Comparison of ENCODE assay signal across 8 mouse cellular contexts in genomic region chr7:67373584-67373960, GRCm38 (mm10). TPM values are rescaled to one million over a fixed set of nuclear protein-coding genes. Genes with fewer than 3 reads are reported as not detected.
DNase-seq lines count a peak whose midpoint lies in the region; ATAC-seq and TF ChIP-seq lines count a peak whose summit lies in the region.

No protein-coding gene starts in this region.

- DNase-seq in layer of hippocampus, adult 2 months (ENCODE audit: low spot score in 2 of 2): no peak
- DNase-seq in layer of hippocampus, postnatal 14 days (ENCODE audit: low spot score in 2 of 2): no peak
- peak; percentile 24 for DNase-seq in embryonic facial prominence, embryonic 11.5 days (ENCODE audit: low spot score)
- DNase-seq in intestine, embryonic 14.5 days (ENCODE audit: low spot score): no peak
- peak; percentile 20 for DNase-seq in neural tube, embryonic 10.5 days (ENCODE audit: extremely low spot score, low spot score)
- DNase-seq in urinary bladder, adult 2 months (ENCODE audit: low spot score): no peak
- no peak for DNase-seq in gastrocnemius, postnatal 10 days
- DNase-seq in MN1 (ENCODE audit: low spot score): no peak

- H3K27me3 ChIP-seq in embryonic facial prominence, embryonic 11.5 days (ENCODE audit: control insufficient read depth, insufficient read depth, low read length): no peaks in the 10 kb centered on the region
- H3K27me3 ChIP-seq in intestine, embryonic 14.5 days (replicated peaks; ENCODE audit: control insufficient read depth, insufficient read depth, low read length): no peaks in the 10 kb centered on the region

- no peaks in the 10 kb centered on the region for H3K36me3 ChIP-seq in embryonic facial prominence, embryonic 11.5 days (replicated peaks; ENCODE audit: control insufficient read depth, insufficient read depth, low read depth, low read length)
- H3K36me3 ChIP-seq in intestine, embryonic 14.5 days (ENCODE audit: control insufficient read depth, insufficient read depth, low read length): no peaks in the 10 kb centered on the region

- peak overlapping the region; percentile 100 for H3K27ac ChIP-seq in layer of hippocampus, adult 2 months
- H3K27ac ChIP-seq in embryonic facial prominence, embryonic 11.5 days (replicated peaks; ENCODE audit: low read depth, low read length): peak overlapping the region; percentile 97
- H3K27ac ChIP-seq in intestine, embryonic 14.5 days (ENCODE audit: low read depth): peak overlapping the region; percentile 99

- H3K4me3 ChIP-seq in layer of hippocampus, adult 2 months: peak overlapping the region; percentile 89
- H3K4me3 ChIP-seq in embryonic facial prominence, embryonic 11.5 days (ENCODE audit: low read depth, low read length): peak overlapping the region; percentile 80
- H3K4me3 ChIP-seq in intestine, embryonic 14.5 days (ENCODE audit: low read depth, low read length): peak overlapping the region; percentile 83

- peak overlapping the region; percentile 99 for H3K9ac ChIP-seq in embryonic facial prominence, embryonic 11.5 days (replicated peaks; ENCODE audit: low read length)
- peak overlapping the region; percentile 97 for H3K9ac ChIP-seq in intestine, embryonic 14.5 days (ENCODE audit: low read length)

- no peak for TF ChIP-seq CTCF in layer of hippocampus, adult 2 months (conservative IDR thresholded peaks at IDR 0.05)

- WGBS in embryonic facial prominence, embryonic 11.5 days: 27% methylated on average over 6 of the region's 6 CpGs
- 32% methylated on average over 6 of the region's 6 CpGs for WGBS in intestine, embryonic 14.5 days

- no peaks in the 10 kb centered on the region for H3K9me3 ChIP-seq in embryonic facial prominence, embryonic 11.5 days (replicated peaks; ENCODE audit: control insufficient read depth, low read length)
- H3K9me3 ChIP-seq in intestine, embryonic 14.5 days (ENCODE audit: control insufficient read depth, low read length): no peaks in the 10 kb centered on the region

- ATAC-seq in embryonic facial prominence, embryonic 11.5 days (replicated peaks; ENCODE audit: insufficient number of reproducible peaks, low FRiP score, low TSS enrichment, low read depth): no peak
- ATAC-seq in intestine, embryonic 14.5 days (replicated peaks; ENCODE audit: low FRiP score, low TSS enrichment, low read depth): 0 out of 2 replicates have a peak, but pooled peaks have one; percentile 11

- peak overlapping the region; percentile 98 for H3K4me2 ChIP-seq in embryonic facial prominence, embryonic 11.5 days (ENCODE audit: low read depth, low read length)
- peak overlapping the region; percentile 87 for H3K4me2 ChIP-seq in intestine, embryonic 14.5 days (ENCODE audit: low read length)

- no peaks in the 10 kb centered on the region for H3K4me1 ChIP-seq in embryonic facial prominence, embryonic 11.5 days (ENCODE audit: control insufficient read depth, insufficient read depth, low read length)
- 0 out of 2 replicates have a peak, but pooled peaks cover 10% of the 10 kb centered on the region for H3K4me1 ChIP-seq in intestine, embryonic 14.5 days (replicated peaks; ENCODE audit: control insufficient read depth, insufficient read depth, low read length)

RNA-seq across cellular contexts. Expression of gene Mef2a, which starts 0.9 kb away (rescaled TPM):
- total RNA-seq in layer of hippocampus, adult 2 months (2021): 100 to 1,000 TPM; 151 to 157 TPM
- 100 to 1,000 TPM; 143 to 146 TPM for total RNA-seq in layer of hippocampus, postnatal 14 days (2021)
- 23.3 and 29.4 TPM in 2 replicates for polyA plus RNA-seq in embryonic facial prominence, embryonic 11.5 days (2014; fragmentation: Nextera tagmentation; extraction: Ambion mirVana)
- polyA plus RNA-seq in intestine, embryonic 14.5 days (2014; fragmentation: Nextera tagmentation; extraction: Ambion mirVana): 35.3 and 38.3 TPM in 2 replicates
- 43.4 and 49.6 TPM in 2 replicates for polyA plus RNA-seq in urinary bladder, adult 2 months (2012; rRNA removed)
- 100 to 1,000 TPM in 1 of 2 experiments, 10 to 100 TPM in 1; 94.8 to 104 TPM for total RNA-seq in gastrocnemius, postnatal 10 days (2021)

Comparison
In these comparisons a context has a peak if more than half of its experiments do, and no peak if none do; other contexts are left out.
1. DNase-seq: peak in embryonic facial prominence, embryonic 11.5 days (single experiment) and neural tube, embryonic 10.5 days (single experiment); none in layer of hippocampus, adult 2 months (0 of 2), layer of hippocampus, postnatal 14 days (0 of 2), intestine, embryonic 14.5 days (single experiment), urinary bladder, adult 2 months (single experiment), gastrocnemius, postnatal 10 days (single experiment) and MN1 (single experiment).
2. Peak in every context shown above with its lines, with median percentiles within 50 percentile points of each other: H3K27ac ChIP-seq and H3K4me3 ChIP-seq.